Mouse (Mus musculus) megakaryocyte-erythroid progenitor cell, adult 5 weeks (primary cell): ENCODE measurements around the gene Olfr1154. TPM values are rescaled to one million over a fixed set of nuclear protein-coding genes. Genes with fewer than 3 reads are reported as not detected.

Experiments used
- polyA plus RNA-seq: library from polyadenylated mRNA; stranded (reverse); fragments of >175 nt; gene quantifications from 2 replicates; pipeline ENCODE4 v1.2.3, GENCODE M21; 2012

The Olfr1154 gene
- not detected in 2 replicates for polyA plus RNA-seq

GRCm38 (mm10) chr2:87905066-87905465 is at the start of gene Olfr1154:
TSS of gene Olfr1154 (minus strand) at chr2:87905166.

GRCm38 (mm10) chr2:87953000-87953399 is 48.0 kb upstream of the Olfr1154 start, which contains the start of gene Olfr1156:
TSS of gene Olfr1156 (minus strand) at chr2:87953100.

GRCm38 (mm10) chr2:87945037-87945436 is 40.1 kb upstream of the Olfr1154 start, which contains the start of gene Olfr1155:
TSS of gene Olfr1155 (minus strand) at chr2:87945137.

GRCm38 (mm10) chr2:87894662-87895061 is 10.3 kb downstream of the Olfr1154 start, which contains the start of gene Olfr1153:
TSS of gene Olfr1153 (plus strand) at chr2:87894962.

GRCm38 (mm10) chr2:87866192-87866591 is 38.8 kb downstream of the Olfr1154 start, which contains the start of gene Olfr1152:
TSS of gene Olfr1152 (plus strand) at chr2:87866492.

GRCm38 (mm10) chr2:87855562-87855961 is 49.4 kb downstream of the Olfr1154 start, which contains the start of gene Olfr1151:
TSS of gene Olfr1151 (plus strand) at chr2:87855862.

Other genes starting within 250 kb of the Olfr1154 start
- gene Olfr1134, start 246.7 kb downstream of the Olfr1154 start, polyA plus RNA-seq, result not detected in 2 replicates
- gene Olfr1135, start 231.5 kb downstream of the Olfr1154 start, polyA plus RNA-seq, result not detected in 2 replicates
- gene Olfr1136, start 211.2 kb downstream of the Olfr1154 start, polyA plus RNA-seq, result not detected in 2 replicates
- not detected in 2 replicates for gene Olfr1137, start 192.0 kb downstream of the Olfr1154 start, polyA plus RNA-seq
- gene Olfr1138, start 165.2 kb downstream of the Olfr1154 start, polyA plus RNA-seq, result not detected in 2 replicates
- not detected in 2 replicates for gene Olfr1140, start 161.4 kb downstream of the Olfr1154 start, polyA plus RNA-seq
- gene Olfr1141, start 151.2 kb downstream of the Olfr1154 start, polyA plus RNA-seq, result not detected in 2 replicates
- gene Olfr152, start 125.7 kb downstream of the Olfr1154 start, polyA plus RNA-seq, result not detected in 2 replicates
- not detected in 2 replicates for gene Olfr1143, start 104.6 kb downstream of the Olfr1154 start, polyA plus RNA-seq
- not detected in 2 replicates for gene Olfr1145, start 95.3 kb downstream of the Olfr1154 start, polyA plus RNA-seq
- gene Olfr1148, start 74.6 kb downstream of the Olfr1154 start, polyA plus RNA-seq, result not detected in 2 replicates
- not detected in 2 replicates for gene Olfr1150-ps1, start 61.2 kb downstream of the Olfr1154 start, polyA plus RNA-seq
- not detected in 2 replicates for gene Olfr1151, start 49.3 kb downstream of the Olfr1154 start, polyA plus RNA-seq
- gene Olfr1152, start 38.7 kb downstream of the Olfr1154 start, polyA plus RNA-seq, result 0.01 TPM in 1 of 2 replicates, not detected in the other
- not detected in 2 replicates for gene Olfr1153, start 10.2 kb downstream of the Olfr1154 start, polyA plus RNA-seq
- gene Olfr1155, start 40.0 kb upstream of the Olfr1154 start, polyA plus RNA-seq, result not detected in 2 replicates
- not detected in 2 replicates for gene Olfr1156, start 47.9 kb upstream of the Olfr1154 start, polyA plus RNA-seq
- gene Olfr1157, start 63.1 kb upstream of the Olfr1154 start, polyA plus RNA-seq, result not detected in 2 replicates
- not detected in 2 replicates for gene Olfr74, start 69.5 kb upstream of the Olfr1154 start, polyA plus RNA-seq
- gene Olfr1158, start 84.9 kb upstream of the Olfr1154 start, polyA plus RNA-seq, result not detected in 2 replicates
- gene Olfr1160, start 103.1 kb upstream of the Olfr1154 start, polyA plus RNA-seq, result not detected in 2 replicates
- not detected in 2 replicates for gene Olfr1161, start 117.6 kb upstream of the Olfr1154 start, polyA plus RNA-seq
- gene Olfr73, start 132.5 kb upstream of the Olfr1154 start, polyA plus RNA-seq, result not detected in 2 replicates
- not detected in 2 replicates for gene Olfr1162, start 146.0 kb upstream of the Olfr1154 start, polyA plus RNA-seq
- gene Olfr1163, start 166.7 kb upstream of the Olfr1154 start, polyA plus RNA-seq, result not detected in 2 replicates
- not detected in 2 replicates for gene Olfr1164, start 188.8 kb upstream of the Olfr1154 start, polyA plus RNA-seq
- gene Olfr1166, start 223.1 kb upstream of the Olfr1154 start, polyA plus RNA-seq, result not detected in 2 replicates